Mouse (Mus musculus): ENCODE results near the gene Dusp15.

Dusp15 gene

GRCm38 (mm10) chr2:152906274-152907037 lies 45.0 kb downstream of the Dusp15 start:
- DNase-seq (ENCODE audit: low read depth in 2 of 2, low spot score in 2 of 2): no peak

- no peak for DNase-seq (ENCODE audit: low read depth in 2 of 2, low spot score in 2 of 2)
Measured at GRCm38 (mm10) chr2:152905036-152905829, 46.3 kb downstream of the Dusp15 start.

DNA sequence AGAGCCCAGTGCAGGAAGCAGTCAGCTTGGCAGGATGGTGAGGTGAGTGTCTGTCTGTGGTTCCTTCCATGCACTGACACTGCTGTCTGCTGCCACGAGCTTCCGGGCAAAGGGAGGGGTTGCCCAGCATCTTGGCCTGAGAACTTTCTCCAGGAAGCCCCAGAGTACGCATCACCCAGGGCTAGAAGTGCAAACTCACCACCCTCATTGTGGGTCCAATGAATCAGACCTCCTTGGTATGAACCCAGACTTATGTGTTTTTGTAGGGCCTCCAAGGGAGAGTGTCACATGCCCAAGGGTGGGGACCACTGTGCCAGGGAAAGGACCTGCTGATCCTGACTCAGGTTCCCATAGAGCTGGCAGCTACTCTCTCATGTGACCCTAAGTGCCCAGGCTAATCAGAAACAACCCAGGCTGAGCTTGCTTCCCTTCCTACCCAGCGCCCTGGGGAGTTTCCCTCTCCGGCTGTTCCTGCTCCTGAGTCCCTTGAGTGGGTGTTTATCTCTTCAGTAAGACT lies 47.3 kb downstream of the Dusp15 start:
- no peak for DNase-seq (ENCODE audit: low read depth in 2 of 2, low spot score in 2 of 2)

- DNase-seq (ENCODE audit: low read depth in 2 of 2, low spot score in 2 of 2): no peak
Measured at GRCm38 (mm10) chr2:152903586-152903985, 47.9 kb downstream of the Dusp15 start.

DNA sequence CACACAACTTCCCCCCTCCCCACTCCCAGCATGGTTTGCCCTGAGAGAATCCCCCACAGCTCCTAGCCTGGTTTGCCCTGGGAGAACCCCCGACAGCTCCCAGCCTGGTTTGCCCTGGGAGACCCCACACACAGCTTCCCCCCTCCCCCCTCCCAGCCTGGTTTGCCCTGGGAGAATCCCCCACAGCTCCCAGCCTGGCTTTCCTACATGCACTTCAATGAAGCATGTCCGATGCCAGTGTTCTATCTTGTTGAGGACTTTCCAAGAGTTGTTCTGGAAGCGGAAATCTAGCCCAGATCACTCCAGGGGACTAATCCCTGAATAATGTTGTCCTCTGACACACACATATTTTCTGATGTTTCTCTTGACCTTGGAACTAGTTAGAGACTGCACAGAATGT lies 48.8 kb downstream of the Dusp15 start:
- no peak for DNase-seq (ENCODE audit: low read depth in 2 of 2, low spot score in 2 of 2)

GRCm38 (mm10) chr2:152901296-152901695 lies 50.2 kb downstream of the Dusp15 start:
- no peak for DNase-seq (ENCODE audit: low read depth in 2 of 2, low spot score in 2 of 2)

DNA sequence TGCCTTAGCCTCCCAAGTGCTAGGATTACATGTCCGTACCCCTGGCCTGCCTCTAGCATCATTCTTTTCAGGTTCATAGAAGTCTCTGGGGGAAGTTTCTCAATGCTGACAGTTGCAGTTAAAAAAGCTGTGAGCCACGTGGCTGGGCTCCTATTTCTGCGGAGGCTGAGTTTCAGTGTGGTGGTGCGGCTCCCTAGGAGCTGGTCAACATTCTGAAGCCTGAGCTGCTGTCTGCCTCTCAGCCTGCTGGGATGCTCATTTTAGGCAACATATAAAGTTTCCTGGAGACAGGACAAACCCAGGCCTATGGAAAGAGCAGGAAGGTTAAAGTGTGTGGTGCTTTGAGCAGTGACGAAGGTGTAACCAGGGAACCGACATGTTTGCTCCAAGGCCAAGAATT lies 52.5 kb downstream of the Dusp15 start:
- no peak for DNase-seq (ENCODE audit: low read depth in 2 of 2, low spot score in 2 of 2)

- no peak for DNase-seq (ENCODE audit: low read depth in 2 of 2, low spot score in 2 of 2)
Measured at GRCm38 (mm10) chr2:152896926-152897325, 54.6 kb downstream of the Dusp15 start.

GRCm38 (mm10) chr2:152895834-152896233 lies 55.7 kb downstream of the Dusp15 start:
- DNase-seq (ENCODE audit: low read depth in 2 of 2, low spot score in 2 of 2): no peak
